Mouse (Mus musculus): Measurements from ENCODE around the gene Fahd1. TPM values are rescaled to one million over a fixed set of nuclear protein-coding genes. Genes with fewer than 3 reads are reported as not detected.
A peak's percentile ranks its signal among the peaks of the same experiment; 100 is the strongest.

The Fahd1 gene
- polyA plus RNA-seq, 2 experiments: 24.0 to 37.2 TPM

DNA sequence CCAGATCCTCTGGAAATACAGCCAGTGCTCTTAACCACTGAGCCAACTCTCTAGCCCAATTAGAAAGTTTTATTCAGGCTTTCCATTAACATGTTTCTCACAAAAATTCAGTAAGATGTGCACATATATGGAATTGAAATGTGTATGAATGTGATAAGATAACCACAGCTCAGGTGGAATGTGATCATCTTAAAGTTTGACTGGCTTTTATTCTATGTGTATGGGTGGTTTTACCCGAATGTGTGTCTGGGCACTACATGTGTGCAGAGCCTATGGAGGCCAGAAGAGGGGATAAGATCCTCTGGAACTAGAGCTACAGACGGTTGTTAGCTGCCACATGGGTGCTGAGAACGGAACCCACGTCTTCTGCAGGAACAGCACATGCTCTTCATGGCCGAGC is 34.9 kb downstream of the Fahd1 start:
- Histone ChIP-seq H3K36me3 (replicated peaks; ENCODE audit: control insufficient read depth, insufficient read depth, low read depth) (no peaks in the 10 kb centered on the region), H3K4me2 (ENCODE audit: low read depth) (no peak overlapping the region), H3K9ac (replicated peaks) (no peak overlapping the region), H3K9me3 (ENCODE audit: control insufficient read depth, low read length) (no peaks in the 10 kb centered on the region), H3K27ac (no peak overlapping the region; the same call in 1 of the 2 replicates), H3K4me3 (ENCODE audit: insufficient read depth in 1 of 2, low read depth in 2 of 2, low read length in 2 of 2) (no peak overlapping the region), H3K27me3 (ENCODE audit: control insufficient read depth, insufficient read depth, low read length) (no peaks in the 10 kb centered on the region), H3K4me1 (replicated peaks; ENCODE audit: control insufficient read depth in 2 of 2, insufficient read depth in 2 of 2, low read length in 1 of 2) (peaks cover 17 to 26% of the 10 kb centered on the region in 2 experiments)
- WGBS (ENCODE audit: insufficient replicate concordance): 54% methylated on average over 5 of the region's 5 CpGs
- ATAC-seq (ENCODE audit: insufficient read depth) (peak; percentile 63; the same call in 1 of the 2 replicates), DNase-seq (ENCODE audit: low read depth in 3 of 3, low spot score in 3 of 3) (peak in 1 of 3 experiments; percentile 38)
- TF ChIP-seq EP300 (IDR thresholded peaks at IDR 0.05; ENCODE audit: low read depth) (peak; percentile 67), CTCF (IDR thresholded peaks at IDR 0.05; ENCODE audit: low read depth) (0 out of 2 replicates have a peak, but pooled peaks have one; percentile 8)

DNA sequence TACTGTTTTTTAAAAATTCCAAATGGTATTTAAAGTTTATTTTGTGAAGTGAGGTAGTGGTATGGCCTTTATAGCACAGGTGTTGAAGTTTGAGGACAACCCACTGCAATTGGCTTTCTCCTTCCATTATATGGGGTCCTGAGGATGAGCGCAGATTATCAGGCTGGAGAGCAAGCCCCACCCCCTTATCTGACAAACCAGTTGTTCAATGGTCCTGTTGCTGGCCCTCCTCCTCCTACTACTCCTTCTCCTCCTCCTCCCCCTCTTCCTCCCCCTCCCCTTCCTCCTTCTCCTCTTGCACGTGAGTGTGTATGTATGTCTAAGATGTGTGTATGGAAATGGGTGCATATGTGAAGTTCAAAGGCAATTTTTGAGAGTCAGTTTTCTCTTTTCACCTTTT is 37.9 kb downstream of the Fahd1 start:
- Histone ChIP-seq H3K9ac (replicated peaks) (no peak overlapping the region), H3K4me3 (ENCODE audit: insufficient read depth in 1 of 2, low read depth in 2 of 2, low read length in 2 of 2) (no peak overlapping the region), H3K9me3 (ENCODE audit: control insufficient read depth, low read length) (no peaks in the 10 kb centered on the region), H3K36me3 (replicated peaks; ENCODE audit: control insufficient read depth, insufficient read depth, low read depth) (no peaks in the 10 kb centered on the region), H3K4me2 (ENCODE audit: low read depth) (peak overlapping the region; percentile 30; the same call in 1 of the 2 replicates), H3K27ac (no peak overlapping the region), H3K4me1 (replicated peaks; ENCODE audit: control insufficient read depth in 2 of 2, insufficient read depth in 2 of 2, low read length in 1 of 2) (peaks cover 17 to 26% of the 10 kb centered on the region in 2 experiments), H3K27me3 (ENCODE audit: control insufficient read depth, insufficient read depth, low read length) (no peaks in the 10 kb centered on the region)
- peak; percentile 84 for ATAC-seq (ENCODE audit: insufficient read depth)
- peak; percentile 54 for TF ChIP-seq EP300 (IDR thresholded peaks at IDR 0.05; ENCODE audit: low read depth)
- no peak for TF ChIP-seq CTCF (IDR thresholded peaks at IDR 0.05; ENCODE audit: low read depth)
- DNase-seq (ENCODE audit: low read depth in 3 of 3, low spot score in 3 of 3): peak in 1 of 3 experiments; percentile 40
- WGBS (ENCODE audit: insufficient replicate concordance): 6% methylated on average over 2 of the region's 2 CpGs

DNA sequence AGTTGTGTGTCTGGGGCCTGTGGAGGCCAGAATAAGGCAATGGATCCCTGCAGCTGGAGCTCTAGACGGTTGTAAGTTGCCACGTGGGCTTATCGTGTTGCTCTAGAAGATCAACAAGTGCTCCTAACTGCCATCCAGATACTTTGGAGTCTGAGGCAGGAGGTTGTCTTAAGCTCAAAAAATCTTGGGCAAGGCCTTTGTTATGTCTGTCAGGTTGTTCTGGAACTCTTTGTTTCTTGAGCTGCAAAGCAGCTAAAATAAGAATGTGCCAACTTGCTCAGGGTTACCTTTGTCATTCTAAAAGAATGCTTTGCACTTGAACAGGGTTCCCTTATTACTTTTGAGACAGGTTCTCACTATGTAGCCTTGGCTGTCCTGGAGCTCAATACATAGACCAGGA is 39.0 kb downstream of the Fahd1 start:
- no peak overlapping the region for H3K27ac ChIP-seq
- no peak for ATAC-seq (ENCODE audit: insufficient read depth)
- H3K4me3 ChIP-seq (ENCODE audit: insufficient read depth in 1 of 2, low read depth in 2 of 2, low read length in 2 of 2): no peak overlapping the region
- no peak for TF ChIP-seq EP300 (IDR thresholded peaks at IDR 0.05; ENCODE audit: low read depth)
- no peak for TF ChIP-seq CTCF (IDR thresholded peaks at IDR 0.05; ENCODE audit: low read depth)
- peaks cover 17 to 26% of the 10 kb centered on the region in 2 experiments for H3K4me1 ChIP-seq (replicated peaks; ENCODE audit: control insufficient read depth in 2 of 2, insufficient read depth in 2 of 2, low read length in 1 of 2)
- no peaks in the 10 kb centered on the region for H3K36me3 ChIP-seq (replicated peaks; ENCODE audit: control insufficient read depth, insufficient read depth, low read depth)
- no peaks in the 10 kb centered on the region for H3K9me3 ChIP-seq (ENCODE audit: control insufficient read depth, low read length)
- no peak overlapping the region for H3K4me2 ChIP-seq (ENCODE audit: low read depth)
- DNase-seq (ENCODE audit: low read depth in 3 of 3, low spot score in 3 of 3): no peak
- H3K9ac ChIP-seq (replicated peaks): no peak overlapping the region
- no peaks in the 10 kb centered on the region for H3K27me3 ChIP-seq (ENCODE audit: control insufficient read depth, insufficient read depth, low read length)
- 48% methylated on average over 3 of the region's 3 CpGs for WGBS (ENCODE audit: insufficient replicate concordance)

DNA sequence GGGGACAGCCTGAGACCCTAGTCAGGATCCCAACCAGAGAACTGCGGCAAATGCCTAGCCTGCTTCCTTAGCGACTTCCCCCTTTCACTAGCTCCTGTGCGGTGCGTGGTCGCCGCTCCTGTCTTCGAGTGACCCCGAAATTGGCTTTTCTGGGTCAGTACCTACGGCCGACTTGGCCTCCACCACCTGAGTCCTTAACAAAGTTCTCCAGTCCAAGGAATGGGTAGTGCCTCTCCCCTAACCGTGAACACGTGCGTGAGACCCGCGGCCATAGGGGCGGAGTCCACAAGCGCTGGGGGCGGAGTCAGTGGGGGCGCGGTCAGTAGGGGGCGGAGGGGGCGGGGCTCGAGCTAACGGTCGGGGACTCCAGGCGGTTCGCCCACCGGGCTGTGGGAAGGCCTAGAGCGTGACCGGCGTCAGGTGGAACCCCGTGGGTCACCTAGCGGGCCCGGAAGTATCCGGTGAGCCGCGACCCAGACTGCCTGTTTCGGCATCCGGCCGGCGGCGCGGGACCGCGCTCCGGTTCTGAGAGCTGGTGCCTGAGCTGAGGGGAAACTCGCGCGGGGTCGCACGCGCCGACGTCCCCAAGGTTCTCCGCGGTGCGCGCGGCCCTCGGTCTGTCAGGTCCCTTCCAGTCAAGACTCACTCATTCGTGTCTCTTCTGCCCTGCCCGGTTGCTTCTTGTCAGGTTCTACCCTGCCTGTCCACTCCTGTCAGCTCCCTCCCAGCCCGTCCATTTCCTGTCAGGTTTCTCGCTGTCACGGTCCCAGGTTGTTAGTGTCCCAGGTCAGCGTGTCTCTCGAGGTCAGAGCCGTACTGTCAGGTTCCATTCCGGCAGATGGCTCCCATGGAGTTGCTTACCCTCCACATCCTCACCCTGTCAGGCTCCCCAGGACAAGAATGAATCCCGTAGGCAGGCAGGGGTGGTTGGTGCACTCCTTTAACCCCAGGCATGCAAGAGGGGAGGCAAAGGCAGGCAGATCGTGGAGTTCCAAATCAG is 45.9 kb downstream of the Fahd1 start, which contains the start of gene Meiob:
Gene Meiob (plus strand): TSS at position 338 of the 1,000 bp plus-strand sequence.
- H3K4me1 ChIP-seq (replicated peaks; ENCODE audit: control insufficient read depth in 2 of 2, insufficient read depth in 2 of 2, low read length in 1 of 2): peaks cover 4 to 7% of the 10 kb centered on the region in 2 experiments
- H3K27me3 ChIP-seq (ENCODE audit: control insufficient read depth, insufficient read depth, low read length): no peaks in the 10 kb centered on the region; the same call in 1 of the 2 replicates
- peak within 1 kb of the TSS; percentile 71 to 74 for H3K4me3 ChIP-seq (ENCODE audit: insufficient read depth in 1 of 2, low read depth in 2 of 2, low read length in 2 of 2)
- H3K27ac ChIP-seq: no peak within 1 kb of the TSS
- under 1% methylated on average over 71 of the region's 71 CpGs for WGBS (ENCODE audit: insufficient replicate concordance)
- ATAC-seq (ENCODE audit: insufficient read depth) (peak; percentile 89), DNase-seq (ENCODE audit: low read depth in 3 of 3, low spot score in 3 of 3) (peak; percentile 62 to 65 (median 63))
- H3K36me3 ChIP-seq (replicated peaks; ENCODE audit: control insufficient read depth, insufficient read depth, low read depth): no peaks in the 10 kb centered on the region
- H3K9me3 ChIP-seq (ENCODE audit: control insufficient read depth, low read length): no peaks in the 10 kb centered on the region
- no peak for TF ChIP-seq EP300 (IDR thresholded peaks at IDR 0.05; ENCODE audit: low read depth)
- 0 out of 2 replicates have a peak, but pooled peaks have one; percentile 8 for TF ChIP-seq CTCF (IDR thresholded peaks at IDR 0.05; ENCODE audit: low read depth)
- H3K9ac ChIP-seq (replicated peaks): peak within 1 kb of the TSS; percentile 69
- H3K4me2 ChIP-seq (ENCODE audit: low read depth): peak within 1 kb of the TSS; percentile 84

DNA sequence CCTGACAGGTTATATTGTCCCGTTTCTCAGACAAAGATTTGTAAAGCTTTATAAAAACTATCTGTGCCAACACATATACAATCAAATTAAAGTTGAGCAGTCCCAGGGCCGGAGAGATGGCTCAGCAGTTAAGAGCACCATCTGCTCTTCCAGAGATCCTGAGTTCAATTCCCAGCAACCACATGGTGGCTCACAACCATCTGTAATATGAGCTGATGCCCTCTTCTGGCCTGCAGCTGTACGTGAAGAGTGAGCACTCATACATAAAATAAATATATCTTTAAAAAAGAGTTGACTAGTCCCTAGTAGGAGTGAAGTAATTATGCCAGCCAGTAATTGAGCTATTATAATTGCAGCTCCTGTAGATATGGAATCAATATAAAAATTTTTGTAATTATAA is 49.6 kb downstream of the Fahd1 start:
- peak; percentile 23; the same call in 1 of the 2 replicates for TF ChIP-seq CTCF (IDR thresholded peaks at IDR 0.05; ENCODE audit: low read depth)
- TF ChIP-seq EP300 (IDR thresholded peaks at IDR 0.05; ENCODE audit: low read depth): no peak
- DNase-seq (ENCODE audit: low read depth in 3 of 3, low spot score in 3 of 3) (no peak), ATAC-seq (ENCODE audit: insufficient read depth) (no peak)
- 48% methylated on average over 3 of the region's 3 CpGs for WGBS (ENCODE audit: insufficient replicate concordance)
- Histone ChIP-seq H3K4me1 (replicated peaks; ENCODE audit: control insufficient read depth in 2 of 2, insufficient read depth in 2 of 2, low read length in 1 of 2) (peaks cover 4 to 11% of the 10 kb centered on the region in 2 experiments), H3K36me3 (replicated peaks; ENCODE audit: control insufficient read depth, insufficient read depth, low read depth) (no peaks in the 10 kb centered on the region), H3K4me3 (ENCODE audit: insufficient read depth in 1 of 2, low read depth in 2 of 2, low read length in 2 of 2) (no peak overlapping the region), H3K9ac (replicated peaks) (no peak overlapping the region), H3K9me3 (ENCODE audit: control insufficient read depth, low read length) (no peaks in the 10 kb centered on the region), H3K27ac (no peak overlapping the region), H3K4me2 (ENCODE audit: low read depth) (no peak overlapping the region), H3K27me3 (ENCODE audit: control insufficient read depth, insufficient read depth, low read length) (no peaks in the 10 kb centered on the region; the same call in 1 of the 2 replicates)

Measured in liver, embryonic 14.5 days (tissue).